Mouse (Mus musculus): ENCODE measurements around the gene 1700013G24Rik.
A peak's percentile ranks its signal among the peaks of the same experiment; 100 is the strongest.

1700013G24Rik gene

DNA sequence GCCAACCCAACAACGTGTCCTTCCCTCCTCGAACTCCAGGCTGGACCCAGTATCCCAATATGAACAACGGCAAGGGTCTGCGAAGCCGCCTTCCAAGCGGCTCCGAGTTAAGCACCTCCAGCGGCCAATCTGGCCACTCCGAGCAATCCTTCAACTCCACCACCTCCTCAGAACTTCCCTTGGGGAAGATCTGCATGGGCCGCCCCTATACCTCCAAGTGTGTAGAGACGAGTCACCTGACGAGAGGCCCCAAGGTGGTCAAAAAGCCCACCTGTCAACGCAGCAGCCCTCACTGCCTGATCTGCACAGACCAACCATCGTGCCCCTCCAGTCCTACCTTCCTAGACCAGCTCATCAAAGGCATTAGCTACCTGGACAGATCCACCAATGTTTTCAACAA is 1.5 kb downstream of the 1700013G24Rik start:
- no peak for DNase-seq (ENCODE audit: extremely low read depth, insufficient read length, low spot score)

DNA sequence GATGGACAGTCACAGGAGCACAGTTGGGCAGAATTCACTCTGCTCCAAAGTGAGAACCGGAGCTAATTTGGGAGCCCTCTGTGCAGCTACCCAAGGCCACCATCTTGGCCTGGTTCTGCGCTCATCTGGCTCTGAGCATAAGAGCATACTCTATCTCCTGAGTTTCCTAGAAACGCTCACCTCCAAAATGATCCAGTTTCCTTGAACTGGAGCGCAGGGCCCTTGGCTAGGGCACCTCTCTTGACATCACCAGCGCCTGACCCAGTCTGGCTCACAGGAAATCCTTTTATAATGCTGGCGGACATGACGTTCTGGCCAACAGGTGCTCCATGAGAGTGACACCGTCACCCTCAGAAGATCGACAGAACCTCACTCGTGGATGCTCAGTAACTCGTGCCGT is 3.5 kb downstream of the 1700013G24Rik start:
- DNase-seq (ENCODE audit: extremely low read depth, insufficient read length, low spot score): no peak

DNA sequence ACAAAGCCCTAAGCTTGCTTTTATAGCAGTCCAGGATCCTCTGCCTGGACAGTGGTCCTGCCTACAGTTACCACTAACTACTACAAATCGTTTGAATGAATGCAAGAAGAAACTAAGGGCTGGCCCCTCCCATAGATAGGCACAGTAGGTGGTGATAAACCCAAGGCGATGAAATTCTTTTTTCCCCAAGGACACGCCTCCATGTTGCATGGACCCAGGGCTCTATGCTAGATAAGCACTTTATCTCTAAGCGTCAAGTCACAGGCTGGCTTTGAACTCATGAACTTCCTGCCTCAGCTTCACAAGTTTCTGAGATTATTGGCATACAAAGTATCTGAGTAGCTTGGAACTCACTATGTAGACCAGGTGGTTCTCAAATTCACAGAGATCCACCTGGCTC is 4.2 kb downstream of the 1700013G24Rik start:
- DNase-seq (ENCODE audit: extremely low read depth, insufficient read length, low spot score): no peak

DNA sequence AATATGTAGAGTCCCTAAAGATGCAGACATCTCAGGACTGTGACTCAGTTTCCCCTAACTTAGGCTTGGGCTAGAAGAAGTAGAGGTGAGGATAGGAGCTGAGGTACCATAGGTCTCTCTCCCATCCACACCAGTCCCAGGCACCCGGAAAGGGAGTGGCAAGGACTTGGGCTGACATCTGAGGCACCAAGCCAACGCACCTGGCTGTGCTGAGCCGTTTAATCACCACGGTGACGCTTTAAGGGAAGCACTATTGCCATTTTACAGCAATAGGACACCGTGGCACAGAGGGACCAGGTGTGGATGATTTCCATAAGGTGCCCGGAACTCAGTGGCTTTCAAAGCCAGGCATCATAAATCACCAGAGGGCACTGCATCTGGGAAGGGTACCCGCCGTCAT is 5.2 kb downstream of the 1700013G24Rik start:
- DNase-seq (ENCODE audit: extremely low read depth, insufficient read length, low spot score): no peak

GRCm38 (mm10) chr4:137458861-137459260 is 5.8 kb downstream of the 1700013G24Rik start:
- DNase-seq (ENCODE audit: extremely low read depth, insufficient read length, low spot score): no peak

DNA sequence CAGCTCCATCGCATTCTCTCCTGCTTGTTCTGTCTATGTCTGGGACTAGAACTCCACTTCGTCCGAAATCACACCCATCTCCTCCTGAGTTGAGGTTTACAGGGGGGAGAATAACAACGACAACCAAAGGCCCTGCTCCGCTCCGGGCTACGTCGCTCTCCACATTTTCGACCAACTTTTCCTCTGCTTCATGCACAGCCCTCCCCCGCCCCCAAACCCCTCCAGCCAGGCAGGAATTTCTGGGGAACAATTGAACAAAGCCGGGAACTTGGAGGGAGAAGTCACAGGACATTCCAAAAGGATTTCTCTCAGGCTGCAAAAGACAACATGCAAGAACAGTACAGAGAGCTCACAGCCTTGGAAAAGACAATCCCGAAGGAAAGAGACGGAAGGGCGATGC is 7.6 kb downstream of the 1700013G24Rik start:
- no peak for DNase-seq (ENCODE audit: extremely low read depth, insufficient read length, low spot score)

- DNase-seq (ENCODE audit: extremely low read depth, insufficient read length, low spot score): no peak
Measured at GRCm38 (mm10) chr4:137461217-137461616, 8.1 kb downstream of the 1700013G24Rik start.

GRCm38 (mm10) chr4:137461981-137462690 is 9.1 kb downstream of the 1700013G24Rik start:
- DNase-seq (ENCODE audit: extremely low read depth, insufficient read length, low spot score): no peak

DNA sequence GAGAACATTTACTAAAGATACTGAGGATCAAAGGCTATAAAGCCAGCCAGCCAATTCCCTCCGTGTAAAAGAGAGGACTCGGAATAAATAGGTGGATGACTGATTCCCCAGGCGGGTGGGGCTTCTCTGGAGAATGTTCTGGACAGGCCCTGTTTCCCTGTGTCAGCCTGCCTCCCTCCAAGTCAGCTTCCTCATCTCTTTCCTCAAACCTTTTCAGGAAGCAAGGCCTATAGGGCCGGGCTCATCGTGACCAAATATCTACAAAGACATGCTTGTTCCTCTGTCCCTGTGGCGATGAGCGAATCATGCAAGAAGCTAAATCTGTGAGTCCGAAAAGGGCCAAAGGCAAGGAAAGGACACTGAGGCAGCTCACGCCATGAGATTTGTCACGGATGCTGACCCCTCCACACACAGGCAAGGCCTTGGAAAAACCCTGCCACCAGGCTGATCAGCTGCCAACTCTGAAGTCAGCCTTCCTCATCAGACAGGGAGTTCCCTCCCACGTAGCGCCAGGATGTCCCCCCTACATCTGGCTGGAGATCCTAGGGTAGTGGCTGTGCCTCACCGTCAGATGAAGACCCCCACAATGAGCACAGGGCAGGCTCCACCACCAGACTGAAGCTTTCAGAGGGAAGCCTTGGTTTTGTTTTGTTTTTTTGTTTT is 12.2 kb downstream of the 1700013G24Rik start:
- DNase-seq (ENCODE audit: extremely low read depth, insufficient read length, low spot score): no peak

DNA sequence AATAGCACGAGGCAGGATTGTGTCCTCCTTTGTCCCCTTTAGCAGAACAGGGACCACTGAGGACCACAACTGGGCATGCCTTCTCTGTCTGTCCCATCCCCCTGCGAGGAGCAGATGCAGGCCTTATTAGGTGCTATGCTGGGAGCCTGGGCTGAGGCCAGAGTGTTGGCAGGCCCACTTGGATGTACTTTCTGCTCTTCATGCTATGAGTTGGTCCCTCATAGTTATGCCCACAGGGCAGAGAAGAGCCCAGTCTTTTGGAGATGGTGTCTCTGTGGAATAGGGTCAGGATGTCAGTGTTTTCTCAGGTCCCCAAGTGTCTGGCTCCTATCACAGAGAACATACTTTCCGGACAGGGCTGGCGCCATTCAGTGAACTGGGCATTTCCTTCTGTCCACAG is 13.9 kb downstream of the 1700013G24Rik start:
- DNase-seq (ENCODE audit: extremely low read depth, insufficient read length, low spot score): no peak

DNA sequence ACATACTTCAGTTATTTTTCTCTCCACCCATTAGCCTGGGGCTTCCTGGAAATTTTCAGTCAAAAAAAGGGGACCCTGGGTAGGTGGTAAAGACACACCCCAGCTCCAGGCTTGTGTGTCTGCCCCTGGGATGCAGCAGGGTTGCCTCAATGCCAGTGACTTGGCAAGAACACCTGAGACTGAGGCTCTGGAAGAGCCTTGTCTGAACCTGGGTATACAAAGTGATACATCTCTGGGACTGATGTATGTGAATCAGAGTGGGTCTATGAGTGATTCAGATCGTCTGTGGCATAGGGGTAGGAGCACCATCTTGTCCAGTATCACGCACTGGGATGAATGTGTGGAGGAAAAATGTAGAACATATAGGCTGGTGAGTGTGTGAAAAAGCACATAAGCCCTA is 14.4 kb downstream of the 1700013G24Rik start:
- no peak for DNase-seq (ENCODE audit: extremely low read depth, insufficient read length, low spot score)

DNA sequence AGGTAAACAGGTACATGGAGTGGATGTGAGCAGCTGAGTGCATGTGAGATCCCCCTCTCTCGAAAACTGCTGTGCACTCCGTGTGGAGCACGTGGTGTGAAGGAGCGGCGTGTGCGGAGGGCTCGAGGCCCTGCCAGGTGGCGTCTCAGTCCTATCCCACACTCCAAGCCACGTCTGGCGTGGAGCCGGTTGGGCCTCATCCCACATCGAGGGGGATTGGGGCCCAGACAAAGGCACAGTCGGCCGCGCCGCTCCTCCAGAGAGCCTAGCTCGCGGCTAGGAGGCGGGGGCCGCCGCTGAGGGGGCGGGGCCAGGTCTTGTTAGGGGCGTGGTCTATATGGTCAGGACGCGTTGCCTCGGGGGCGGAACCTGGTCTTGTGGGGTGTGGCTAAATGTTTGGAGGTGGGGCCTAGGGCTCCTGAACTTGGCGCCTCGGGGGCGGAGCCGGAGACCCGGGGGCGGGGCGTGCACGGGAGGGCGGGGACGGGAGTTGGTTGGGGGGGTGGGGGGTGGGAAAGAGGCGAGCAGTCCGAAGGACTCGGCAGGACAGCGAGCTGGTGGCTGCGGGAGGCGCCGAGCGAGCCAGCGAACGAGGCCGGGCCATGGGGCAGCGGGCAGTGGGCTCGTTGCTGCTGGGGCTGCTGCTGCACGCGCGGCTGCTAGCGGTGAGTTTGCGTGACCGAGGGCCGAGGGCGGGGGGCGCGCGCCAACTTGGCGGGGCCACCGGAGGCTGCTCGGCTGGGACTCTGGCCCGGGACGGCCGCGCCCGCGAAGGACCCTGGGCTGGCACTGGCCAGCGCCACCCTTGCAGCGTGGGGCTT is 15.4 kb downstream of the 1700013G24Rik start, which contains the start of gene Hspg2:
Gene Hspg2 (plus strand): TSS at position 510 of the 821 bp plus-strand sequence.
- peak; percentile 91 for DNase-seq (ENCODE audit: extremely low read depth, insufficient read length, low spot score)

DNA sequence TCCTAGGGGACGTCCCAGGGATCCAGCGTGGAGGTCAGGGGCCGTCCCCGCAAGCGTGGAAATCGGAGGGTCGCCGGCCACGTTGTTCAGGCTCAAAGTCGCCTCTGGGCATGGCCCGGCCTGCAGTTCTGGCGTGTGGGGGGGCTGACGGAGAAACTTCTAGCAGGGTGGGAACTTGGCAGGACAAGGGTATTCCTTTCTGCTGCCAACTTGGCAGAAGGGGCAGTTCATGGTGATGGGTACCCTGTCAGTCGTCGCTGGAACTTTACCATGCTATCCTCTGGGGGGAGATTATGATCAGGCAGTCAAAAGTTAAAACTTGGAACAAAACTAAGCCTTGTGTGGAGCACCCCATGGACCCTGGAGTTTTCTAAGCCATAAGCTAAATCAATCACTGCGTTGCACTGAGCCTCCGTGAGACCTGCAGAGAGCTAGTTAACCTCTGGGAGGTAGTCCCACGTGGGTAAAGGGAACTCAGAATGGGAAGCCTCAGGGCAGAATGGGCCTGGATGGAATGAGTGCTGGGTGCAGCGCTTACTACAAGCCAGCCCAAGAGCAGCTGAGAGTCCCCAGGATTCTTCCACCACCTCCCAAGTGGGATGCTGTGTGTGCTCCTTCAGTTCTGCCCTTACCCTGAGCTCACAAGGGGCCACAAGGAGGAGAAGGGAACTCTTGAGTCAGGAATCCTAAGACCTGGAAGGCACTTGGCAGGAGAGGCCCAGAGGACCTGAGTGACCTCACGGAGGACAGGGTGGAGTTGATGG is 16.2 kb downstream of the 1700013G24Rik start:
- peak; percentile 62 for DNase-seq (ENCODE audit: extremely low read depth, insufficient read length, low spot score)

DNA sequence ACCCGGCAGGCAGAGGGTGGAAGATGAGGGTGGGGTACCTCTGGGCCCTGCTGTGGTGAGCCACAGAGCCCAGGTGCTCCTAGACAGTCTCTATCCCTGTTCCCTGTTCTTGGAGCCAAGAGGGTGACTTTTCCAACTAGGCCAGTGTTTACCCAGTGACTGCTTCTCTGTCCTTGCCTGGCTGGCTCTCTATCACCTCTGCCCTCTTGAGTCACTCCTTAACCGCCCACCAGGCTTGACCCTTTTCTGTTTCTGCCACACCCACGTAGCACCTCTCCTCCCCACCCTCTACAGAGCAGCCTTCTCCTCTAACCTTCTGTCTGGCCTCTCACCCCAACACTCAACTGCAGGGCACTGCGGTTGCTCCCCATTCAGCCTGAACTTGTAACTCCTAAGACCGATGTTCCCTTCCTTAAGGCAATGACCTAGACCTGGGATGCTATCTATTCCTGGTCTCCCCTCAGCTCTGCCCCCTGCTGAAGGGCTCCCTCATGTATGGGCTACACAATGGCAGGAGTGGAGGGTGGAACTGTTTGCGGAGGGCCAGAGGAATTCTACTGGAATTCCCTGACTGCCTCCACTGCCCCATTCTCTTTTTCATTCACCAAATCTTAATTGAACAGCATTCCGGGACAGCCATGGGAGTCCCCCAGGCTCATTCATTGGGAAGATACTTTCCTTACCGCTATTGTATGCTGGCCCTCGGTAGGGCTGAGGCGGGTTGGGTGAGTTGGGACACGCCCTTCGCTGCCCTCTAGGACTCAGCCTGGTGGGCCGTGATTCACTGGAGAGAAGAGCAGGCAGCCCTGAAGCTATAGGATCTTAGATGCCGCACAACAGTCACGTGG is 17.0 kb downstream of the 1700013G24Rik start:
- no peak for DNase-seq (ENCODE audit: extremely low read depth, insufficient read length, low spot score)

GRCm38 (mm10) chr4:137470701-137471317 is 17.7 kb downstream of the 1700013G24Rik start:
- no peak for DNase-seq (ENCODE audit: extremely low read depth, insufficient read length, low spot score)

DNA sequence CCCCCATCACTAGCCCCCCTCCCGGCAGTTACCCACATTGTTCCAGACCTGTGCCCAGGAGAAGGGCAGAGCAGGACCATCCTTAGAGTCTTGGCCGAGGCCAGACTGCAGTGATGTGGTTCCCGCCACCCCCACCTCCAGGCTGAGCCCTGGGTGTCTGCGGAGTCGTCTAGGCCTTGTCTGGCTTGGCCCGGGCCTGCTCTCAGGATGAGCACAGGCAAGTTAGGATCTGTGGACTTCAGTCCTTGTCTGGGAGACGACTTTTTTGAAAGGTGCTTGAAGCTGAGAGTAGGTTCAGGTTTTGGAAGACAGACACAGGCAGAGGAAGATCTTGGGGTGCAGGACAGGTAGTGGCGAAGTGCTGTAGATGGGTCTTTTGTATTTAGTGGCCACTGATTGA is 18.2 kb downstream of the 1700013G24Rik start:
- DNase-seq (ENCODE audit: extremely low read depth, insufficient read length, low spot score): no peak

GRCm38 (mm10) chr4:137473240-137473639 is 20.2 kb downstream of the 1700013G24Rik start:
- no peak for DNase-seq (ENCODE audit: extremely low read depth, insufficient read length, low spot score)

DNA sequence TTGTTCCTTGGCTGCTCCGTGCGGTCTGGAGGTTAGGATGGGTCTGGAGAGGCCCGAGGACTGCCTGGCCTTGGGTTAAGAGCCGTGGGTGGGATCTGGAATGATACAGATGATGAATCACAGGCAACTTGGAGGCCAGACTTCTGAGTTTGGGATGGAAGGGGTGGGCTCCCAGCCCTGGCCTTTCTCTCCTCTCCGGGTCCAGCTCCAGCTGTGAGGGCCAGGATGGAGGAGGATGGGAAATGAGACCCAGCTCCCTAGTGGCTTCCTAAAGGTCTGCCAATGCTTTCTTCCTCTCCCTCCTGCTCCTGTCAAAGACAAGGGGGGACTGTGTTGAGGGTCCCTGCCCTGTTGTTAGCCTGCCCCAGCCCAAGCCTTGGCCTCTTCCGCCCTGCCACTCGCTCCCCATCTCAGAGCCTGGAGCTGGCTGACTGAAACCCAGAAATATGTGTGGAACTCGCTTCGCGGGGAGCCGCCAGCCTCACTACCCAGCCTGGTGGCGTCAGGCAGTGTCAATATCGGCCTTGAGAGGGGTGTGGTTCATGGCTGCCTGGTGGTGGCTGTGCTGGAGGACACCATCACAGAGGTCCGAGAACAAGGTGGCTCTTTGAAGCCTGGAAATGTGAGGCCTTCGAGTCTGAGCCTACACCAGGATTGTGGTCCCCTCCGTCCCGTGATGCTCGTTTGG is 20.8 kb downstream of the 1700013G24Rik start:
- peak; percentile 73 for DNase-seq (ENCODE audit: extremely low read depth, insufficient read length, low spot score)

DNA sequence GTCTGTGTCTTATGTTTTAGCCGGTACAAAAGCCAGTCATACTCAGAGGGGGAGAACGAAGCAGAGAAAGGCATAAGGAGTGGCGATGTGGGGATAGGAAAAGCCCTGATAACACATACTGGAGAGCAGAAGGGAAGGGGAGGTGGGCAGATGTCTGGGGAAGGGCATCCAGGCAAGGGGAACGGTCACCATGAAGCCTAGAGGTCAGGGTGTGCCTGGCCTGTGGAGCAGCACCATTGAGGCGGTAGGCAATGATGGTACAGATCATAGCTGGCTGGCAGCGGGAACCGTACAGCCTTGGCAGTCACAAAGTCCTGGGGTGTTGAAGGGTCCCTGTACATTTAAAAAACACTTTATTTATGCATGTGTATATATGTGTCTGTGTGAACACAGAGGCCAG is 21.6 kb downstream of the 1700013G24Rik start:
- no peak for DNase-seq (ENCODE audit: extremely low read depth, insufficient read length, low spot score)

Data from 3134 (cell line).